Mouse (Mus musculus) limb, embryonic 13.5 days (tissue): Measurements from ENCODE around the gene Tigd3. TPM values are rescaled to one million over a fixed set of nuclear protein-coding genes. Genes with fewer than 3 reads are reported as not detected.
A peak's percentile ranks its signal among the peaks of the same experiment; 100 is the strongest.

Experiments
- ATAC-seq: fragments of 200-750 bp; cut with Nextera tagmentation; 2 replicates; pipeline ENCODE4 v1.8.0; 2017; ENCODE audit warnings: low read depth, moderate number of reproducible peaks, moderate TSS enrichment; ENCODE audit not compliant: low FRiP score
- H3K27ac ChIP-seq: fragments of 300-500 bp; sonication (generic); 2 replicates; pipeline ENCODE4 v1.5.1; 2015; ENCODE audit warnings: inconsistent platforms, mild to moderate bottlenecking, moderate library complexity
- H3K27me3 ChIP-seq: fragments of 300-500 bp; sonication (generic); 2 replicates; pipeline ENCODE4 v1.6.1; 2015; ENCODE audit warnings: mild to moderate bottlenecking, inconsistent platforms
- H3K36me3 ChIP-seq: fragments of 300-500 bp; sonication (generic); 2 replicates; pipeline ENCODE4 v1.6.1; 2015; ENCODE audit warnings: inconsistent platforms, mild to moderate bottlenecking, moderate library complexity
- H3K4me1 ChIP-seq: fragments of 300-500 bp; sonication (generic); 2 replicates; pipeline ENCODE4 v1.6.1; 2015; ENCODE audit warnings: inconsistent platforms
- H3K4me2 ChIP-seq: fragments of 300-500 bp; sonication (generic); replicated peaks from 2 replicates; pipeline ENCODE4 v1.6.1; 2015; ENCODE audit warnings: inconsistent platforms, mild to moderate bottlenecking, moderate library complexity
- H3K4me3 ChIP-seq: fragments of 300-500 bp; sonication (generic); 2 replicates; pipeline ENCODE4 v1.5.1; 2015; ENCODE audit warnings: moderate library complexity, mild to moderate bottlenecking, inconsistent platforms
- H3K9ac ChIP-seq: fragments of 300-500 bp; sonication (generic); 2 replicates; pipeline ENCODE4 v1.6.1; 2015; ENCODE audit warnings: mild to moderate bottlenecking, inconsistent platforms
- H3K9me3 ChIP-seq: fragments of 300-500 bp; sonication (generic); 2 replicates; pipeline ENCODE4 v1.6.1; 2016; ENCODE audit warnings: inconsistent platforms
- WGBS: fragments of 180-500 bp; shearing (Covaris S2); methylation state at CpG from one replicate; pipeline ENCODE4 v1.1.7; 2015; 5-methylcytosine and 5-hydroxymethylcytosine counted together
- polyA plus RNA-seq: library from polyadenylated mRNA; unstranded; fragments of >200 nt; fragmentation: Nextera tagmentation; extraction: Ambion mirVana; gene quantifications from 2 replicates; pipeline ENCODE4 v1.2.1, GENCODE M21; 2015

Tigd3 gene
- polyA plus RNA-seq, 1 experiment from 2014 or later, result 5.5 TPM

GRCm38 (mm10) chr19:5929634-5930596 is 36.0 kb upstream of the Tigd3 start:
- no peak for ATAC-seq
- no peak overlapping the region for H3K4me2 ChIP-seq
- no peak overlapping the region for H3K27ac ChIP-seq
- WGBS, result 73% methylated on average over 14 of the region's 14 CpGs
- no peaks in the 10 kb centered on the region for H3K36me3 ChIP-seq
- peaks cover 36% of the 10 kb centered on the region for H3K4me1 ChIP-seq
- H3K27me3 ChIP-seq, result peaks cover 10% of the 10 kb centered on the region
- no peaks in the 10 kb centered on the region for H3K9me3 ChIP-seq
- H3K9ac ChIP-seq, result 0 out of 2 replicates have a peak overlapping the region, but pooled peaks have one; percentile 32
- H3K4me3 ChIP-seq, result no peak overlapping the region

DNA sequence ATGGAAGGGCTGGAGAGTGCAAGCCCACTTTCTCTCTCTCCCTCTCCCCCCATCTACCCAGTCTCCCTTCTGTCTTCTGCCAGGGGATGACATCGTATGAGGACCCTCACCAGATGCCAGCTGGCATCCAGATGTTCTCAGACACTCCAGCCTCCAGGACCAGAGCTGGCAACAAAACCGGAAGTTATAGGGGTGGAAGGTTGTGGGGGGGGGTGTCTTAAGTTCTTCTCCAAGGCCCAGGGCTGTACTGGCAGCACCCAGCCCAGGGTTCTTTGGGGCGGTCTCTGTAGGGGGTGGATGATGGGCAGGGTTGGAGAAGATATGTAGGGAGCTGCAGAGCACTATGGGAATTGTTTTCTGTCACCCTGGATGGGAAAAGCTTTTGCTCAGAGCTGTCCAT is 34.6 kb upstream of the Tigd3 start:
- no peak overlapping the region for H3K4me2 ChIP-seq
- no peak overlapping the region for H3K27ac ChIP-seq
- no peaks in the 10 kb centered on the region for H3K36me3 ChIP-seq
- WGBS, result 34% methylated on average over 3 of the region's 3 CpGs
- H3K9me3 ChIP-seq, result no peaks in the 10 kb centered on the region
- no peak for ATAC-seq
- H3K4me3 ChIP-seq, result no peak overlapping the region
- H3K27me3 ChIP-seq, result peaks cover 10% of the 10 kb centered on the region
- no peak overlapping the region for H3K9ac ChIP-seq
- H3K4me1 ChIP-seq, result peaks cover 37% of the 10 kb centered on the region

DNA sequence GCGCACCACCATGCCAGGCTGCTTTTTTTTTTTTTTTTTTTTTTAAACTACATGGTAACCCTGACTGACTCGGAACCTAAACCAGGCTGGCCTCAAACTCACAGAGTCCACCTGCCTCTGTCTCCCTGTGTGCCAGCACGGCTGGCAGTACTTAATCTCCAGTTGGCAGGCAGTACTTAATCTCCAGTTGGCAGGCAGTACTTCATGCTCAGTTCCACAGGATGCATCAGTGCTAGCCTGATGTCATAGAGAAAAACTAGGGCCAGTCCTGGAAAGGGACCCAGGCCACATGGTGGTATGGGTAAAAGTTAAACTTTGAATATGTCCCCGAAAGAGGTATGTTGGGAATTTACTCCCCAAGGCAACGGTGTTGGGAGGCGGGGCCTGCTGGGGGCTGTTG is 34.2 kb upstream of the Tigd3 start:
- H3K4me3 ChIP-seq, result no peak overlapping the region
- no peaks in the 10 kb centered on the region for H3K36me3 ChIP-seq
- no peak overlapping the region for H3K4me2 ChIP-seq
- peaks cover 38% of the 10 kb centered on the region for H3K4me1 ChIP-seq
- no peak overlapping the region for H3K9ac ChIP-seq
- WGBS, result 53% methylated on average over 6 of the region's 6 CpGs
- ATAC-seq, result no peak
- H3K9me3 ChIP-seq, result no peaks in the 10 kb centered on the region
- H3K27me3 ChIP-seq, result peaks cover 10% of the 10 kb centered on the region
- H3K27ac ChIP-seq, result no peak overlapping the region

DNA sequence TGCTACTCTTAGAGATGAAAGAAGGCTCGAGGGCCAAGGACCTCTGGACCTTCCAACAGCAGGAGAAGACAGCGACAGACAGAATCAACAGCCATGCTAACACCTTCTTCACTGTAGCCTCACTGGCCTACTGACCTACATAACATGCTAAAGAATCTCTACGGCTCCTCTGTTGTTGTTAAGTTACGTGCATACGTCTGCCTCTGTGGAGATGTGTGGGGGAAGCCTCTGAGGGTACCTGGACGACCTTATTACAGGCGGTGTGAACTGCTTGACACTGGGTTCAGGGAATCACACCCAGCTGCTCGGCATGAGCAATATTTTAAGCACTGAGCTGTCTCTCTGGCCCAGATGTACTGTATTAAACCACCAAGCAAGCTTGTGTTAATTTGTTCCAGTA is 33.6 kb upstream of the Tigd3 start:
- WGBS, result 57% methylated on average over 8 of the region's 8 CpGs

DNA sequence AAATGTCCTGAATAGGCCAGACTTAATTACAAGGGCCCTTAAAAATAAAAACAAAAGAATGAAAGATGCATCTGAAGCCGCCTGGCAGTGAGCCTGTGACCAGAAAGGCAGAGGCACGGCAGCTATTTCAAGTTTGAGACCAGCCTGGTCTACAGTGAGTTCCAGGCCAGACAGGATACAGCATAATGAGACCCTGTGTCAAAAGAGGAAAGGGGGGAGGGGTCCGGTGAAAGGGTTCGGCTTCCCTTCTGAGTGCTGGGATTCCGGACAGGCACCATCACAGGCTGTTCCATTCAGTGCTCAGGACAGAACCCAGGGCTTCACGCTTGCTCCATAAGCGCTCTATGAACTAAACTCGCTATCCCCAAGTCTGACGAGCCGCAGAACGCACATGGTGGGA is 33.1 kb upstream of the Tigd3 start:
- 70% methylated on average over 11 of the region's 11 CpGs for WGBS
- no peak for ATAC-seq
- no peaks in the 10 kb centered on the region for H3K9me3 ChIP-seq
- no peak overlapping the region for H3K4me2 ChIP-seq
- peaks cover 39% of the 10 kb centered on the region for H3K4me1 ChIP-seq
- H3K27ac ChIP-seq, result no peak overlapping the region
- no peak overlapping the region for H3K9ac ChIP-seq
- no peak overlapping the region for H3K4me3 ChIP-seq
- H3K36me3 ChIP-seq, result no peaks in the 10 kb centered on the region
- peaks cover 10% of the 10 kb centered on the region for H3K27me3 ChIP-seq

More for the DNA sequence above, 33.6 kb upstream of the Tigd3 start:
- Histone ChIP-seq H3K9ac (no peak overlapping the region), H3K27ac (no peak overlapping the region), H3K4me1 (peaks cover 38% of the 10 kb centered on the region), H3K4me2 (no peak overlapping the region), H3K27me3 (peaks cover 10% of the 10 kb centered on the region), H3K9me3 (no peaks in the 10 kb centered on the region), H3K36me3 (no peaks in the 10 kb centered on the region), H3K4me3 (no peak overlapping the region)
- no peak for ATAC-seq

GRCm38 (mm10) chr19:5925311-5925855 is 31.4 kb upstream of the Tigd3 start:
- Histone ChIP-seq H3K27me3 (peaks cover 10% of the 10 kb centered on the region), H3K27ac (no peak overlapping the region), H3K9me3 (no peaks in the 10 kb centered on the region), H3K4me1 (peaks cover 45% of the 10 kb centered on the region), H3K36me3 (no peaks in the 10 kb centered on the region), H3K4me3 (peak overlapping the region; percentile 60), H3K9ac (no peak overlapping the region; the same call in 1 of the 2 replicates), H3K4me2 (peak overlapping the region; percentile 100)
- 33% methylated on average over 11 of the region's 11 CpGs for WGBS
- no peak for ATAC-seq

DNA sequence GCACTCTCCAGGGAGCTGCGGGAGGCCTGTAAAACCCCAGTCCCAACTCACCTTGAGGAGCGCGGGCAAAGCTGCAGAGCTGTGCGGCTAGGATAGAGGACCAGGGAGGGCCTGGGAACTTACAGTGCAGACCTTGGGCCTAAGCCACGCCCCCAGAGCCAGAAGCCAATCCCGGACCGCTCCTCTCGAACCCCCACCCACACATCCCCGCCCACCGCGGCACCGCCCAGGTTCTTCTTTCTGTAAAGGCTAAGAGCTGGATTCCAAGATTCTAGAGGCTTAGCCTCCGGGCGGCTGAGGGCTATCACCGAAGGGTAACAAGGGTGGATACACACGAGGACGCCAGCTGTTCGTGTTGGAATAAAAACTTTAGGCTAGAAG is 30.8 kb upstream of the Tigd3 start, which contains the start of gene Cdc42ep2:
Cdc42ep2 (minus strand) TSS at position 104 of the 381 bp plus-strand sequence.
- Histone ChIP-seq H3K27ac (peak within 1 kb of the TSS; percentile 65), H3K4me3 (peak within 1 kb of the TSS; percentile 60), H3K4me1 (peaks cover 39% of the 10 kb centered on the region), H3K36me3 (no peaks in the 10 kb centered on the region), H3K9ac (peak within 1 kb of the TSS; percentile 65), H3K9me3 (no peaks in the 10 kb centered on the region), H3K27me3 (peaks cover 10% of the 10 kb centered on the region), H3K4me2 (peak within 1 kb of the TSS; percentile 100)
- ATAC-seq, result peak; percentile 95
- WGBS, result under 1% methylated on average over 18 of the region's 18 CpGs

DNA sequence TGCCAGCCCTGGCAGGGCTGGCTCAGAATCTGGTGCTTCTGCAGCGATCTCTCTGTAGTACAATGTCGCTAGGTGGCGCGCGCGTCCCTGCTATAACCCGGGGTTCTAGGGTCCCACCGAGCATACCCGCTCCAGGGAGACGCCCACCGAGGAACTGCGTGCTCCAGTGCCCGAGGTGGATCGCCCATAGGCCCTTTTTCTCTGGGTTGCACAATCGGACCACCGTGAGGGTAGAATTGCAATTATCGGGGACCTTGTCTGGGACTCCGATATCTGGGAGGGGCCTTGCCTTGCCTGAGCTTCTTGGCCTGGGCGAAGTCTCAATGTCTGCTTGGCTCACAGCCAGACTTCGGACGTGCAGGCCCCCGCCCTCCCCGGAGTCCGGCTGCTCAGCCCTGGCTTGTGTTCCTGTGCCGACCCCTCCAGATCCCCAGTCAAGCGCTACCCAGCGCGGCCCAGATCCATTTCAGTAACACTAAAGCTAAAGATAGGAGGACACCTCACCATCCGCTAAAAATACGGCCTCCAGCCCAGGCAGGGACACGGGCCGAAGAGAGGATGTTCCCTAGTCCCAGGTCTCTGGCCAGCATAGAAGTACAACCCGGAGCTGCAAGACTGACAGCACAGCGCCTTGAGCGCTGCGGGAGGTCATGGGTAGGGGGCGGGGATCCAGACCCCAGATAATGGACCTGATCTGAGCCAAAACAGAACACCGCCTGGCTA is 30.2 kb upstream of the Tigd3 start:
- Histone ChIP-seq H3K4me2 (peak overlapping the region; percentile 100), H3K4me1 (peaks cover 35% of the 10 kb centered on the region), H3K9me3 (no peaks in the 10 kb centered on the region), H3K27me3 (peaks cover 10% of the 10 kb centered on the region), H3K9ac (peak overlapping the region; percentile 65), H3K27ac (peak overlapping the region; percentile 65), H3K36me3 (no peaks in the 10 kb centered on the region), H3K4me3 (peak overlapping the region; percentile 60)
- under 1% methylated on average over 38 of the region's 38 CpGs for WGBS
- peak; percentile 74 for ATAC-seq

GRCm38 (mm10) chr19:5922963-5923362 is 29.0 kb upstream of the Tigd3 start:
- Histone ChIP-seq H3K4me2 (no peak overlapping the region), H3K36me3 (peaks cover 3% of the 10 kb centered on the region; the same call in 1 of the 2 replicates), H3K27me3 (peaks cover 10% of the 10 kb centered on the region), H3K9me3 (no peaks in the 10 kb centered on the region), H3K9ac (no peak overlapping the region), H3K27ac (no peak overlapping the region), H3K4me1 (peaks cover 24% of the 10 kb centered on the region), H3K4me3 (no peak overlapping the region)
- no peak for ATAC-seq
- WGBS, result 92% methylated on average over 3 of the region's 3 CpGs

DNA sequence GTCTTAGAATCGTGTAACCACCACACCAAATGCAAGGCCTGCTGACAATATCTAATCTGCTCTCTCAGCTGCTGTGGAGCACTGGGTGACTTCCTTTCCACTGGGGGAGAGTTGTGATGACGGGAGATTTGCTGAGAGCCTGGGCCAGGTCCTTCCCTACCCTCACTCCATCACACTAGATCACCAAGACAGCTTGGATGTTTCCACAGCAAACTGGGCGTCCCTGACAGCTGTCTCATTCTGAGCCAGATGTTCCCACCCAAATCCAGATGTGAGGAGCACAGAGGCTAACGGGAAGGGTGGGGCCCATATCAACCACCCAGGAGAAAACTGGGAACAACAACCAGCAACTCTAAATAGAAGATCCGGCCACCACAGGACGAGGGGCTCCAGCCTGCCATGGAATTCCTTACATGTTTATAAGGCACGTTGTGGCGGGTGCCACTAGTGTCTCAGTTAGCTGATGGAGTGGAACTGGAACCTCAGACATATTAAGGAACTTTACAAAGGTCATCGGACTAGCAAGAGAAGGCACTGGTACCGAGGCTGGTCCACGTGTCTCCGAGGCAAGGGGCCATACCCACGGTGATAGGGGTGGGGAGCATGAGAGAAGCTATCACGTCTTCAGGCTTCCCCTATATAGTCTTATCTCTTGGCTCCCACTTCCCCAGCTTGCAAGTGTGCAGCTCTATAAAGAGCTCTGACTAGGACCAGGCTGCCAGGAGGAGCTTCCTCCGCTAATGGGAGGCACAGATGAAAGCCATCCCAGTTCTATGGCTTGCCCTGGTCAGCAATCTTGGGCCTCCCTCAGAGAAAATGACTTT is 28.4 kb upstream of the Tigd3 start:
- peak overlapping the region; percentile 62; the same call in 1 of the 2 replicates for H3K9ac ChIP-seq
- H3K4me3 ChIP-seq, result no peak overlapping the region
- H3K36me3 ChIP-seq, result peaks cover 9% of the 10 kb centered on the region
- peaks cover 10% of the 10 kb centered on the region for H3K27me3 ChIP-seq
- H3K4me1 ChIP-seq, result peaks cover 21% of the 10 kb centered on the region
- H3K9me3 ChIP-seq, result no peaks in the 10 kb centered on the region
- peak overlapping the region; percentile 36 for H3K4me2 ChIP-seq
- 70% methylated on average over 15 of the region's 15 CpGs for WGBS
- ATAC-seq, result no peak
- no peak overlapping the region for H3K27ac ChIP-seq

DNA sequence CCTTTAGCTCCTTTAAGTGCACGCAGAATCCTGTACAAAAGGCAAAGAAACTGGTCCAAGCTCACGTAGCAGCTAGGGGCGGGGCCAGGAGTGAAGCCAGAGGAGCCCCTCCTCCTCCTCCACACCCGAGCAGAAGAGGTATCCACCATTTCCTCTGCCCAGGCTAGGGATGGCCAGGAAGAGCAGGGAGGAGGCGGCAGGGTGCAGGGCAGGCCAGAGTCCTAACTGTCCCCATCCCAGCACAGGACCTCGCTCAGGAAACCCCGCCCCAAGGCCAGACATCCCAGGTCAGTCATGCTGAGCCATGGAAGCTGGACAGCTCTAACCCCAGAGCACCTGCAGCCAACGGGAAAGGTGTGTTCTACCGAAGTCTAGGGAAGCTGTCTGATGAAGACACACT is 27.8 kb upstream of the Tigd3 start:
- no peaks in the 10 kb centered on the region for H3K9me3 ChIP-seq
- WGBS, result 20% methylated on average over 9 of the region's 9 CpGs
- ATAC-seq, result no peak
- peaks cover 12% of the 10 kb centered on the region for H3K36me3 ChIP-seq
- peaks cover 10% of the 10 kb centered on the region for H3K27me3 ChIP-seq
- H3K4me3 ChIP-seq, result no peak overlapping the region; the same call in 1 of the 2 replicates
- peaks cover 18% of the 10 kb centered on the region for H3K4me1 ChIP-seq
- no peak overlapping the region for H3K27ac ChIP-seq
- peak overlapping the region; percentile 36 for H3K4me2 ChIP-seq
- peak overlapping the region; percentile 62; the same call in 1 of the 2 replicates for H3K9ac ChIP-seq
